Mouse (Mus musculus) ovary, postnatal 36 days (tissue): ENCODE measurements at regions not wholly inside any gene's neighbourhood (a gene's known extent, or its start where the extent isn't known, plus 50 kb on each side); places are given as distances from the start of the nearest gene placed in this dataset.

Experiments used
- DNase-seq: peaks from one replicate; pipeline ENCODE4 v3.0.0; 2022; ENCODE audit warnings: low spot score, mixed read lengths

DNA sequence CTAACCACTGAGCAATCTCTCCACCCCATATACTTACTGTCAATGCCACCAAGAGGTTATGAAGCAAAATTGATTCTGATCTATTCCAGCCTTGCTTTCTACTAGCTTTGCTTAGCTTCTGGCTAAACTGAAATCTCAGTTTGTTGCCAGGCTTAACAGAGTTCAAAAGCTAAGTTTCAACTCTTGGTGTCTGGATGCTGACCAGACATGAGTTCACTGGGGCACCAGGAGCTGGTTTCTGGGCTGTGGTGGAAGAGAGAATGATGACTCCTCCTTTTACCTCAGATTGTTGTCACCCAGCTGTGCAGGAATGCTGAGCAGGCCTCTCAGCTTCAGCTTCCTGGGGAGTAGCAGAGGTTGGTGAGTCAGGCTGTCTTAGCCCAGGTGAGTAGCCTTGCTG lies 464.1 kb upstream of the Nrp1 start:
- DNase-seq, result no peak

DNA sequence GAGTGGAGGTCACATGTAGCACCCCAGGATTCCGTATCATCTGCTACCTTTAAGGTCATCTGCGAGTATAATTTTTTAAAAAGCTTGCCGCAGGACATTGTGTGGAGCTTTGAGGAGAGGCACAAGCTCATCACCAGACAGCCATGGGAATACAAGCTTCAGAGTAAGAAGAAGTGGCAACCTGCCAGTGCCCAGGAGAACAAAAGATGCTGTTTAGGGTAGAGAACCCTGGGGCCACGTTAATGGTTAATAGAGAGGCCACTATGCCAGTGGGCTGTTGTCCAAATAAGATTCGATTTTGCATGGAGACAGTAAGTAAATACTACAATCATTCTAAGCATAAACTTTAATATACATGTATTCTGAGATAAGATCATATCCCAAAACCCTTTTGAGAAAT lies 450.0 kb upstream of the Nrp1 start:
- DNase-seq, result no peak

DNA sequence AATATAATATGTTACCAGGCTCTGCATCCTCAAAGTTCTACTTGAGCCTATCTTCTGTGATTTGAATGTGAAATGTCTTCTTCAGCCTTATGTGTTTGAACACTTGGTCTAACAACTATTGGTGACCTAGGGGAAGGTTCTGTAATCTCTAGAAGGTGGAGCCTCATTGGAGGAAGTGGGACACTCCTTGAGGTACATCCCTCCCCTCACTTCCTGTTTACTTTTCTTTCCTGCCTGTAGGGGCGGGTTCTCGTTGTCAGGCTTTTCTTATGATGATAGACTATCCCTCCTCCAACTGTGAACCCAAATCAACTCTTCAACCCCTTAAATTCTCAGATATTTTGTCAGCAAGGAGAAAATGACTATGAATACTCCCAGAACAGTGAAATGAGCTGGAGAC lies 448.8 kb upstream of the Nrp1 start:
- no peak for DNase-seq

DNA sequence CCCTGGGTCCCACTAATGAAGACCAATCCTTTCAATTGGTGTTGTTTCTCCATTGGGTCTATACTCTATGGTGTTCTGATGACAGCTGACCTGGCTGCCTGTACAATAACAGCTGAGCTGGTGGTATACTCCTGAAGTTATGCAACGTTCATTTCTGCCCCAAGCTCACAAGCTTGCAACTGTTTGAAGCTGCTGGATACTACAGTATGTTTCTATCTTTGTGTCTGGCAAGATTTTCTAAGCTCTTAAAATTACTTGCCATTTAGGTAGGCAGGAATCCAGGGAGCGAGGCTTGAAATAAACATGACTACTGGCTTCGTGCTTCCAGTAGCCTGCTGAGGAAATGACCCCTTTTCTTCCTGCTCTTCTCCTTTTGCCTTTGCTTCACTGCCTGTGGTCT lies 444.3 kb upstream of the Nrp1 start:
- no peak for DNase-seq

DNA sequence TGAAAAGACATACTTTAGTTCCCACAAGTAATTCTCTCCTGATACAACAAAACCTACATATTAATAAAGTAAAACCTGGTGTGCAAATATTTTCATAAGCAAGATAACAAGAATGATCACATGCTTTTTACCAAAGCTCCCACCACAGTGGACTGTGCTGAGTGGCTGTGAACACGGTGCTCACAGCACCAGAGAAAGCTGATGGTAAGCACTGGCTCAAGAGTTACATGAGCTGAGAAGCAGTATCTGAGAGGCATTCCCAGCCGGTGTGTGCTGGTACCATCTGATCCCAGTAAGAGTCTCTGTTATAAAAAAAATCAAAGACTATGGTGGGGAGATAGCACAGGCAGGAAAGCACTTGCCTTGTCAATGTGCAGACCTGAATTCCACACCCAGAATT lies 443.5 kb upstream of the Nrp1 start:
- DNase-seq, result no peak

DNA sequence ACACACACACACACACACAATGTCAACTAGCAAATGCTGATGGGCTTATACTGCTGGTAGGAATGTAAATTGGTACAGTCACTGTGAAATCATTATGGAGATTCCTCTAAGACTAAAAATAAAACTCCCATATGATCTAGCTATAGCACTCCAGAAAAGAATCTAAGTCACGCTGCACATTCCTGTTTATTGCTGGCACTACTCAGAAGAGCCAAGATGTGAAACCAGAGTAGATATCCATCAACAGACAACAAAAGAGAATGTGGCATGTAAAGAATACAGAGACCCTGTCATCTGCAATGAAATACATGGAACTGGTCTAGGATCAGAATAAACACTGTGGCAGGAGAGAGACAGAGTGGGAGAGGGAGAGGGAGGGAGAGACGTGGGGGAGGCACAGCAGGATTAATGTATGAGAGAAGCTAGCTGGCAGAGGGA lies 442.8 kb upstream of the Nrp1 start:
- DNase-seq, result no peak

DNA sequence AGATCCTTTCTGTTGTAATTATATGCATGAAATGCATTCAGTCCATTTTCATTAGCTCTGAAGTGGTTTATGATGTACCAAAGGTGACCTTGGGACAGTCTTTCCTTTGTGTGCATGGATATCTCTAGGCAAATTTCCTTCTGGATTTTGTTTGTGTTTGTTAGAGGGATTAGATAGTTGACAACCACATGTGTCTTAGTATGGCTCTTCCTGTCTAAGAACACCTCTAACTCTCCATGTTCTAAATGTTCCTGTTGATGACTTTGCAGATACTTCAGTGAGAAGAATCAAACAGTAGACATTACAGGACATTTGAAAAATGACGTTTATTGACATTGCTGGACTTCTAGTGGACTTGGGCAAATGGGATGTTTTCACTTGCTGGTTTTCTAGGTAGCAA lies 436.5 kb upstream of the Nrp1 start:
- DNase-seq, result no peak

DNA sequence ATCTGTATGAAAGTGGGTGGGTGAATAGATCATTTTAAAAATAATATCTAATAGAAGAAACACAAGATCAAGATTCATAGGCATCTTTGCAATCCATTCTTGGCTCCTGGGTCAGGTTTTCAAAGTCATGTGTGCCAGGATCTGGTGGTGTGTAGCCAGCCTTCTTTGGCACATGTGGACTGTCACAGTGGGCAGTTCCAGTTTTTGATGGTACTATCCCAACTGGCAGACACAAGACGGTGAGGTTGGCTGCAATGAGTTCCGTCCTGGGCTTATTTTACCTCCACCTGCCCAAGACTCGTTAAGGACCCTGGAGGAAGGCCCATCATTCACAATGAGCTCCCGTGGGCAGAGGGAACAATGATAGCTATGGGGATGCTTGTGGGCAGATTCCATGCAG lies 435.1 kb upstream of the Nrp1 start:
- no peak for DNase-seq

DNA sequence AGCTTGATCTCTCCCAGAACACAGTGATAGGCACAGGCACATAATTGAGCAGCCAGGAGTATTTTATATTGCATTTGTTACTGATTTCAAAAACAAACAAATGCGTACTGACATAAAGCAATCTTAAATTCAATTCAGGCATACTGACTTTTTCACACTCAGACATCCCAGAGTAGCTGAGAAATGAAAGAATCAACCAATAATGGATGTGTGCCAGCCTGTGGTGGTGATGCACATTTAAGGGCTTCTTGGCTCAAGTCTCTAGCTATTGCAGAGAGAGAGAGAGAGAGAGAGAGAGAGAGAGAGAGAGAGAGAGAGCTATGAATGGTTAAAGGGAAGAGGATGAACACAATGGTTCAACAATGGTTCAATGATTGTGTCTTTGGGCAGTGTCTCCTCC lies 426.1 kb upstream of the Nrp1 start:
- DNase-seq, result no peak

DNA sequence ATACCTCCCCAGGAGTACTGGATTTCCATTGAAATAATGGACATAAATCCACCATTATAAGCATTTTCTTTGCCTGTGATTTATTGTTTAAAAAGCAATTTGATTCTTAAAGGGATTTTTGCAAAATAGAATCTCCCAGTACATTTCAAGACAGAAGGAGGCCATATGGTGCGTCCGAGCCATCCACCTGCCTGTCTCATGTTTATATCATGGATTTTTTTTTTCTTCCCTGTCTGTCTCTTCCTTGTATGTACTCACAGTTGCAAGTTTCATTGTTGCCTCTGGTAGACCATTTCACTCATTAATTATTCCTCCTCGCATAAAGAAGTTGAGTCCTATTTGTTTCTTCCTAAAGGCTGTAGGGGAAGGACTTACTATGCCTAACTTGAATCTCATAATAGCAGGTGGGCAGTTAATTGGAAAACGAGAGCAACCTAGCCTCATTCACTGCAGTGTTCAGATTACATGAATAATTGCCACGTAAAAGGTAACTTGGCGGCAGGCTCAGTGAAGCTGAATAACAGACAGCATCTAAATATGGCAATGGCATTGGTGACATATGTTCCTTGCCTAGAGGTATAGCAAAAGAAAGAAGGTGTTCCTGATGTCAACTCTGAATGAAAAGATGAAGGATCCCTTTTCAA lies 421.5 kb upstream of the Nrp1 start:
- DNase-seq, result no peak

DNA sequence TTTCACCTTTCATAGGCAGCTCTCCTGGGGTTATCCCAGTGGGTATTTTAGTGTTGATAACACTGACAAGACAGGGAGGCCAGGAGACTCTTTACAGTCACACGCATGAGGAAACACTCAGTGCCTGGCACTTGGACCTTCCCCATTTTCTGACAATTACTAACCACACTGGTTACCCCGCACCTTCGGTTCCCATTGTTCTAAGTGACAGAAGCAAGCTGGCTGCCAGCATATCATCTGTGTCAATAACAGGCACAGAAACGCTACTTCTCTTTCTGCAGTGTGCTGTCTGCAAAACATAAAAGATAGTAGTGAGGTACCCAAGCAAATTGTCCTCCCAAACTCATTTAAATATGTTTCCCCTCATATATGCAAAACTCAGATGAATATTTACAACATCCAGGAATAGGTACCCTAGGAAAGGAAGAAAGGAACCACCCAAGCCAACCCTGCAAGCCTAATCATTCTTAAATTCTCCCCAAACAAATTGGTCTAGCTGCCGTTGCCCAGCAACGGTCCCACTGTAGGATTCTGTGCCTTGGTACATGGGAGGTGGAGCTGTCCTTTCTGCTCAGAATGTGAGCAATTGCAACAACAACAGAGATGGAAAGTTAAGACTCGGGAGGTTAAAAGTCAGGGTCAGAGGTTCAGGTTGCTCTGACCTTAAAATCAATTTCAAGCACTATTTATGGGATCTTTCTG lies 419.0 kb upstream of the Nrp1 start:
- no peak for DNase-seq

DNA sequence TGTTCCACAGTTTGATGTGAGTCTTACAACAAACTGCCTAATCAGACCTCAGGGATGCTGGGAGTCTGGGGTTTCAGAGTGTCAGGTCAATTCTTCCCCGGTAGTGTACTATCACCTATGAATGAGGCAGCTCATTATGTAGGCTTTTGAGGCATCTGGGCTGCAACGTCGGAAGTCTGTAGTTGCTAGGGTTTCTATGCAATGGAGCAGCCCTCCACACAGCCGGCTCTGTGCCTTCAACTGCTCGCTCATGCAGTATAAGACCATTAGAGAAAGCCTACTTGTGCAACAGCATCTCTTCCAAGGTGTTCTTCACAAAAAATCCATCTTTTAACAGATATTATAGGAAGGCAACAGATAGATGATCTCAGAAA lies 418.4 kb upstream of the Nrp1 start:
- no peak for DNase-seq

DNA sequence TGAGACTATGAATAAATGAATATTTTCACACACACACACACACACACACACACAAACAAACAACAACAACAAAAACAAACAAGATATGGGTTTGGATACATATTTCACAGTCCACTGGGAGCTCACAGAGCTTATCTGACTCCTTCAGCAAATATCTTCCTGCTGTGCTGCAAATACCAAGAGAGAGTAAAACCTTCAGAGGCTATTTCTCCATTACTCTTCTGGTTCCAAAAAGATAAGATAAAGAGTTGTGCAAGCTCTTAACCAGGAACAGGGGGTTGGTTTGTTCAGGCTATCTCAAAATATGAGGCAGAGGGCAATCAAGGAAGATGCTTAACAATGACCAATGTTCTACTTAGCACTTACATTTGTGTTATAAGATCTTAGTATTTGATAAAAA lies 416.1 kb upstream of the Nrp1 start:
- no peak for DNase-seq

DNA sequence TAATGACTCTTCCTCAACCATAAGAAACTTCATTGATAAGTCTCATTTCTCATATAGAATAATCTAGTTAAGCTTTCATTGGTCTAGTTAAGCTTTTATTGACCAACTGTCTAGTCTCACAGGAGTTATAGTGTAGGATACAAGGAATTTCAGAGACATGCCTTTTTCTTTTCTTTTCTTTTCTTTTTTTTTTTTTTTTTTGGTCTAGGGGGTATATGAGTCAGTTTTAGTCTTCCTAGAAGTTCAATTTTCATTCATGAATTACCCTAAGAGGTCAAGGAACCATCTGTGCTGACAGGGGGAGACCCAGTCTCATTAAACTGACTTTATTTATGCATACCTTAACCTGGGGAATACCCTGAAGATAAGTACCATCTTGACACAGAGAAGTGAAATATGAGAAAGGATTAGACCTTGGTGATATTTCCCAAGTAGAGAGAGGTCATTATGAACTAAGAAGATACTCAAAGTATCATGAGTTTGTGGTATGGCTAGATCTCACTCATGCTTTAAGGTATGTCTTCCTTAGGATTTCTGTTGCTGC lies 413.4 kb upstream of the Nrp1 start:
- DNase-seq, result no peak

DNA sequence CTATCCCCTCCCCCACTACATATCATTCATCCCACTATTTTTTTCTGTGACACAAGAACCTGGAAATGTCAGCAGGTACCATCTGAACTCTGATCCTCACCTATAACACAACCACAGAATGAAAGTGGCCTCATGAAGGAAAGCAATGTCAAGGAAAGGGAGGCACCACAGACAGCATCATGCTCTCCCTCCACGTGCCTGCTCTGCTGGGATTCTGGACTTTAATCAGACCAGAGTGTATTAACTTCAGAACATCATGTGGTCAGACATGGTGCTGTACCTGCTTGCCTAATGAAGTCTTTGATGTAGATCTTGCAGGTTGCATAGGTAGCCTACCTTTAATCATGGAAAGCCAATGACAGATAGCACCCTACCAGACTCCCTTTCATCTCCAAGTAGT lies 400.8 kb upstream of the Nrp1 start:
- DNase-seq, result no peak

DNA sequence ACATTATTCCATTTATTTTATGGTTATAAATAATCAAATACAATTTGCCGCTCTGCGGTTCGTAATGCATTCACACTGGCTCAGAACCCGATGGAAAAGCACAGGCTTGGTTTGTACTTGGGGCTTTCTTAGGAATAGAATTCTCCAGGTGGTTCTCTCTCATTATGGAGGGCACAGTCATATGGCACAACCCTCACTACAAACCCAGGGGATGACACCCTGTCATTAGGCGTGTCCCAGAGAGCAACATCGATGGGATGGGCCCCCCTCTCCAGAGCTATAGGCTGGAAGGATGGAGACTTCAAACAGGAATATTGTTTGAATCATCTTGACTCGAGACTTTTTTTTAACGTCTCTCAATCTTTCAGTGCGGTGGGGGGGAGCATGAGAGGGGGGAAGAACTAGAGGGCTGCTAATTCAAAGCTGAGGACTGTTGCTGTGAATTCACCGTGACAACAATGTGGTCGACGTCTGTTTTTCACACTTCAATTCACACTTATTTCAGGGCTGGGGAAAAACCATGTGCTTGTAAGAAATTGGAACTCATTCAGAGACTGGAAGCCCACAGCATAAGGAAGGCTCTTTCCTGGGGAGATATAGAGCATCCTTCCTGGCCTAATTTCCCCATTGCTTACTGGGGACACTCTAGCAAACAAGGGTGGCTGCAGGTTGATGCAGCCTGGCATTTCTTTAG lies 399.9 kb upstream of the Nrp1 start:
- DNase-seq, result no peak

DNA sequence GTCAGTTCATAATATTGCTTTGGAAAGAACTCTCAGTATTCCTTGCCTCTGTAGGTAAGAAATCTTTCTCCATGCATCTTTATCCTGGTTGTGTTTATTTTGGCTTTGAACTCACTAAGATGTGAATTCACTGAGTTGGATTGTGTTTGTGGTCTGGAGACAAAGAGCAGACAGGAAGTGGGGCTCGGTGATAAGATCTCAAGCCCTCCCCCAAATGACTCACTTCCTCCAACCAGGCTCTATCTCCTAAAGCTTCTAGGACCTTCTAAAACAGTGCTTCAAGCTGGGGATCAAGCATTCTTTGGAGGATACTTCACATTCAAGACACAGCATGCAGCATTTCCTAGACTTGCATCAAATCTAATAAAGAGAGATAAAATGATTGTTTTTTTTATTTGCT lies 395.5 kb upstream of the Nrp1 start:
- DNase-seq, result no peak

DNA sequence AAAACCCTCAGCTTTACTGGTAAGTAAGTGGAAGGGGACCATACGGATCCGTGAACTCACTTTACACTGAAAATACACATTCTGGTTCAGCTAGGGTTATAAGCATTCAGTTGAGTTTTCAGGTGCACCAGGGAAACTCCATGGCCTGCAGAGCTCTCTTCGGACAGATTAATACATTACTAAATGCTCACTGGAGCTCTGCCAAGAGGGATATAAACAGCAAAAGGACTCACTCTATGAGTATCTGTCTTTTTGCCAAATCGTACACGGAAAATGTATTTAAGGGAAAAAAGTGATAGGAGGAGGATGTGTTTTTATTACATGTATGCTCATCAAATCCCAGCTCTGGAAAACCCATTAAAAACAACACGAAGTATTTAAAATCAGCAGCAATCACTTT lies 394.8 kb upstream of the Nrp1 start:
- no peak for DNase-seq

DNA sequence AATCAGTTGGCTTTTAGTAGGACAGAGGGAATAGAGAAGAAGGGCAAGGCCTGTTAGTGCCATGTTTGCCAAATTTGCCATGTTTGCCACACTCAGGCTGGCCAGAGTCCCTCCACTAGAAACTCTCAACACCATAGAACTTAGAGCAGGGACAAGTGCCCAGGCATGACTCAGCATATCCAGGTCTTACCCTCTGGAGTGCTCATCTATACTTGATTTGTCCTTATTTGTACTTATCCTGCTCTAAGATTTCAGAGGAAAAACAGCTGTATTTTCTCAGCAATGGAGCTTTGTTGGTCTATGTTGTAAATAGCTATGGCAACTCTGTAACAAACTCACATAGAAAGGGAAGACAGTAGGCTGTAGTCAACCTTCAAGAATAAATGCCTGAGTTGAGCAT lies 393.6 kb upstream of the Nrp1 start:
- DNase-seq, result no peak

DNA sequence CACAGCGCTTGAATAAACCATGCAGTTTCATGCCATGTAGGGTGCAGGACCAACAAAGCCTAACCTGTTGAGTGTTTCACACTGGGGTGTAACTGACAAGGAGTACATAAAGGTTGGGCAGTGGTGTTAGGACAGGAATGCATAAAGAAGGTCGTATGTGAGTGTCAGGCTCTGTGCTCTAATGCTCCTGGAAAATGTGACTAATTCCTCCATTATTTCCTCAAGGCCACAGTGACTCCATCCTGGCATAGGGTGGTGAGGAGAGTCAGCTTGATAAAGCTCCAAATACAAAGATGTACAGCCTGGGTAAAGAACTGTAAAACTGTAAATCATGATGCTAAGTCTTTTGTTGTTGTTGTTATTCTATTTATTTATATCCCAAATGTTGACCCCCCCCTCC lies 393.1 kb upstream of the Nrp1 start:
- no peak for DNase-seq

DNA sequence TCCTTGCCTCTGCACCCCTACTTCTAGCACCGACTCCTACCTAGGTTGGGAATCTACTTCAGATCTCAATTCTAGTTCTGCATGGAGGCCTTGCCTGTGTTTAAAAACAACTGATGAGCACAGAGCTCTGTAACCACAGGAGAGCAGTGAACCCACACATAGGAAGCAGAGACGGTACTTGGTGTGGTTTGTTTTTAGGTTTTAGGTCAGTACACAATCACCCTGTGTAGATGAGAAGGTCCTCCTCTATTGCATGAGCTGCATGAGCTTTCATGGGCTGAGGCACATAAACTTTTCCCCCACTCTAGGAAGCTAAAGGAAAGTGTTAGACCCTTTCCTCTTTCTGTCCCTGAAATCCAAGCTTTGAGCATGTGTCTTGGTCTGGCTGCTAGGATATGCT lies 390.4 kb upstream of the Nrp1 start:
- DNase-seq, result no peak

DNA sequence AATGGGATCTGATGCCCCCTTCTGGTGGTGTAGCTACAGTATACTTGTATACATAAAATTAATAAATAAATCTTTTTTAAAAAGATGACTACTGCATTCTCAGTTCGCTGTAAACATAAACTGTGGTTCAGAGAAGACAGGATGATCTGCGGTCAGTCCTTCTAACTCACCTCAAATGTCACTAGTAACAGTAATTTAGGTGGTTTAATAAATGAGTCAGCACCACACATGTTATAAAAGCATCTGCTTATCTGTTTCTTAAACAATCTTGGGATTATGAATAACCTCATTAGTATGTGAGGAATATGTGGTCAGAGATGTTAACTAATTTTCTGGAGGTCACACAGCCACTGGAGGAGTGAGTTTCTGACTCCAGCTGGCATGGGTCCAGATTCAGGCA lies 385.2 kb upstream of the Nrp1 start:
- no peak for DNase-seq

DNA sequence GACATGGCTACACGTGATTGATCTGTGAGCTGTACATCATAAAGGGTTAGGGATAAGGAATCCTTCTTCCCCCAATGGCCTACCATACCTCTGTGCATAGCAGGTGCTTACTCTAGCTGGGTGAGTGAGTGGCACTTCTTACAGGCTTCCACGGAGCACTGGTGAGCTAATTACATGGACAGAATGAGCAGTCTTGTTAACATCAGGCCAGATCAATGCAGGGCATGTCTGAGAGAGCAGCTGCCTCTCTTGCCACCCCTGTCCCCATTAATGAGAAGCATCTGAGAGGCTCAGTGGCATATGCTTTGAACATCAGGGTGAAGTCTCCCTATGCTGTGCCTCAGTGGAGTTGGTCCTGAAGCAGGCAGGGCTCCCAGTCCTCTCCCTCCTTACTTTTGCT lies 380.7 kb upstream of the Nrp1 start:
- DNase-seq, result no peak
